Mouse (Mus musculus) retina, adult 2 months (tissue): ENCODE measurements at regions not wholly inside any gene's neighbourhood (a gene's known extent, or its start where the extent isn't known, plus 50 kb on each side); places are given as distances from the start of the nearest gene placed in this dataset.

Experiments
- DNase-seq: peaks from one replicate; pipeline ENCODE4 v3.0.0-alpha.2; 2012; ENCODE audit warnings: low read depth, low spot score

DNA sequence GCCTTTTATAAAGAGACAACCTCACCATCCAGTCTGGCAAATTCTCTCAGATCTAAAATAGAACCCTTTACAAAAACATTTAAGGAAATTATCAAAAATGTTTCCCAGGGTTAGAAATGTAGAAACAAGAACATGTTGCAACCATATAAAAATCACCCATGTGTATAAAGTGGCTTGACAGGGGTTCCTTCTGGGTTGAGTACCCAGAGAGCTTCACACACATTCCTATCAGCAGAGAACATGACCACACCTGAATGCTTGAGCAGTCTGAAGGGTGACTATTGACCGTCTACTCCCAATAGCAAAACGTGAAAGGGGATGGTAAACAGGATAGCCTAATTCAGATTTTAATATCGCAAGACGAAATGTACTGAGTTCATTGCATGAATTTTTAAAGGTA is 57.8 kb upstream of the Zfand5 start:
- DNase-seq: no peak

DNA sequence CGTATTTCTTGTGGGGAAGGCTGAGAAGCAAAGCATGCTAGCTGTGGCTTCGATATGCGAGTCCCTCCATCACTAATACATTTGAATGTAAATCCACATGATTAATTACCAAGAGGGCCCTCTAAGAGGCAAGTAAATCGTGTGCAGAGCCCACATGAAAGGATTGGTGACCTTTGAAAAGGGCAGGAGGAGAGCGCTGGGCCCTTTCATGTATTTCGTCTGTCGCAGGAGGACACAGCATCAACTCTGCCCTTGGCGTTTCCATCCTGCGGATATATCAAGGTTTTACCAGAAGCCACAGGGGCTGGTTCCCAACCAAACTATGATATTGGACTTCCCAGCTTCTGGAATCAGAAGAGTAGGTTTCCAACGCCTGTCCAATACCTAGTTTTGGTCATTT is 78.6 kb upstream of the Zfand5 start:
- no peak for DNase-seq

DNA sequence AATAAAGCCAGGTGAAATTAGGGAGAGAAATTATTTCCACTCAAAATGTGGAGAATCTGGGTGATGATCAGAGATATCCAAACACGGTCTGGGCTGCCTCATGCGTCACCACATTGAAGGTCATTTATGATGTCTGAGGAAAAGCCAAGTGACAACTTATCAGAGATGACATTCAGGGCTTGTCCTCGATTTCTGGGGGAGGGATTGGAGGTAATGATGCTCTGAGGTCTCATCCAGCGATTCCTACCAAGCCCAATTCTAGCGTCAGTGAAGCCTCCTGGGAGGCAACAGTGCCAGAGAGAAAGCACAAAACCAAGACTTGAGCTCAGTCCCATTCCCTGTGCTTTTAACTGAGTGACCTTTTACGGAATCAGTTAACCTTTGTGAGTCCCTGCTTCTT is 79.5 kb upstream of the Zfand5 start:
- DNase-seq: no peak

DNA sequence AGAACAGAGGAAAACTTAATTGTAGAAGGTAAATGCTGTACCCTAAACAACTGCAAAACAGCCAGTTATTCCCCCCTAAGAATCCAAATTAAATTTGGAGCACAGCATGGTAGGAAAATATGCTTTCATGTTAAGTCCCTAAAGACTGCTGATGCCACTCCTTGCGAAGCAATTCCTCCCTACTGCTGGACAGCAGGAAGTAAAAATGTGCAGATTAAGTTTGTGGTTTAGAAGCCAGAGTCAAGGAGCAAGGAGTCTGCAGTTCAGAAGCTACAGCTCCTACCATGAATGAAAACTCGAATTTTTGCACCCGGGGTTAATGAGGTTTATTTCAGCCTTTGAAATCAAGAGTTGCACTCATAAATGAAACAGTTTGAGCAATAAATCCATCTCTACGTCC is 82.9 kb upstream of the Zfand5 start:
- no peak for DNase-seq

DNA sequence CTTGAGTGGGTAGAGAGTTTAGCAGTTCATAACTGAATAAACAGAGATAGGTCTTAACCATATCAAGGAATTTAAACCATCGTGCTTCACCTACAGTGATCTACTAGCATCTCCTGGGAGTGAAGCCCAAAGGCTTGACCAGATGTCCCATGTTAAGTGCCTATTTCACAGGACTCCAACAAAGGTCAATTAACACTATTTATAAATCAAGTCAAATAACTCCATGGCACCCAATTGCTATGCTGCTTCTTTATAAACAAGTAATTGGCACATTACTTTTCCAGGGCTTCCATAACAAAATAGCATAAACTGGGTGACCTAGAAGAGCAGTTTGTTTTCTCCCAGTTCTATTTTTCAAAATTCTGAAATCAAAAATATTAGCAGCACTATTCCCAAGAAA is 85.4 kb upstream of the Zfand5 start:
- DNase-seq: no peak

DNA sequence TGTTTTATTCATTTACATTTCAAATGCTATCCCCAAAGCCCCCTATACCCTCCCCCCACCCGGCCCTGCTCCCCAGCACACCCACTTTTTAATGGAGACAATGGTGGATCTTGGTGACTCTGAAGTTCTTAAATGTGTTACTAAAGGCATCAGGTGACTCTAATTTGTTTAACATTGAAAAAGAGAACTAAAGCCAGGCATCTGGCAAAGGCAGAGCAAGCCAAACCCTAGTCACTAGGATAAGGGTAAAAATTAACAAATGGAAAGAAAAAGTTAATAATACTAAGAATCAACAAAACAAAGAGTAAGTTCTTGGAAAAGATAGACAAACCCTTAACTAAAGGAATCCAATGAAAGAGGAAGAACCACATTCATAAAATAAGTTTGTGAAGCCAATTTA is 86.1 kb upstream of the Zfand5 start:
- DNase-seq: no peak

DNA sequence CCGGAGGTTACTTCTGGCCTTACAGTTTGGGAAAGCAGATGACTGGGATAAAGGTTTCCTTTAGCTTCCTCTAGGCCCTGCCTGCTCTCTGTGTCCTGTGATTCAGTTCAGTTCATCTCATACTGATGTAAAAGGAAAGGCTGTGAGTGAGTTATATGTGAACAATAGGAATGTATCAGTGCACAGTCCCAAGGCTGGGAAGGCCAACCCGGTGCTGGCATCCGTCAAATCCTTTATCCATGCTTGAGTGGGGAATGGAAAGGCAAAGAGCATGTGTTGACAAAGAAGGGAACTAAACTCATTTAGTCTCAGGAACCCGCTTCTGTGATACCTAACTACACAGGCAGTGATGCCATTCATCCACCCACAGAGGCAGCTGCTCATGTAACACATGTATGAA is 89.0 kb upstream of the Zfand5 start:
- no peak for DNase-seq

DNA sequence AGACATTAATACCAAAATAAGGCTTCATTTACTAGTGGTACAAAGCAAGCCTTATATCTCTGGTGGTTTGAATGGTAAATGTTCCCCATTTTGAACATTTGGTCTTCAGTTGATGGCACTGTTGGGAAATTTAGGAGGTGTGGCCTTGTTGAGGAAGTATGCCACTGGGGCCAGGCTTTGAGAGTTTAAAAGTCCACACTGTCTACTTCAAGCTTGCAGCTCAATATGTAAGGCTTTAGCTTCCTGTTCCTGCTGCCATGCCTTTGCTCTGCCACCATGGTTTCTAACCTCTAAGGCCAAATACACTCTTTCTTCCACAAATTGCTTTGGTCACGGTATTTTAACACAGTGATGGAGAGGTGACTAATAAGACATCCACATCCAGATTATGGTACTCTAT is 92.2 kb upstream of the Zfand5 start:
- DNase-seq: no peak

DNA sequence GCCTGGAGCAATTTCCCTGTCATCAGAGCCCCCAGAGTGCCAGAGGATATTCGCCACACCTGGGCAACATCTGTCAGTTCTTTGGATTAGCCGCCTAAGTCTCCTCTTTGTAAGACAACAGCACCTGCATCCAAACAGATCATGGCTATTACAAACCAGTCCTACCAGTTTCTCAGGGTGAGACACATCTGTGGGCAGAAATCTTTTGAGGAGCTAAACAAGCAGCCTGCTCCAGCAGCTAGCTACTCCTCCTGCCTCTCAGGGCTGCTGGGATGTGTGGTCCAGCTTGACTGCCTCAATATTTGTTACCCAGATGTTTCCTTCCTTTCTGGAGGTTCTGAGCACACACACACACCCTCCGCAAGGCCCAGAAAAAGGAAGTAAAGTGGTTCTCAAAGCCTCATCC is 96.6 kb upstream of the Zfand5 start:
- no peak for DNase-seq

DNA sequence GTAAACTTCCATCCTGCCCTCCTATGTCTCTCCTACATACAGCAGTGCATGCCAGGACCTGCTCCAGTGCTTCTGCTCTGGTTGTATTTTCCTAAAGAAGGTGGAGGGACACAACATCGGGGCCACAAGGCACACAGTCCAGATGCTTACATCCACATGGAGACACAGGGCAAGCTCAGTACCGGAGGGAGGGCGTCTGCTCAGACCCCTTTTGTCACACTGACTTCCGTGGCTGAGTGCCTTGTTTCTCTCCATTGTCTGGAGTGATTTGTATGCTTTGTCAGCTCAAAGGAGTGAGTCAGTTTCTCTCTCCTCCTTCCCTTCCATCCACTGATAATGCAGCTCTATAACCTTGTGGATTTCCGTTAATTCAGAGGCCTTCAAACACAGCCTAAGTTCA is 97.4 kb upstream of the Zfand5 start:
- DNase-seq: no peak

DNA sequence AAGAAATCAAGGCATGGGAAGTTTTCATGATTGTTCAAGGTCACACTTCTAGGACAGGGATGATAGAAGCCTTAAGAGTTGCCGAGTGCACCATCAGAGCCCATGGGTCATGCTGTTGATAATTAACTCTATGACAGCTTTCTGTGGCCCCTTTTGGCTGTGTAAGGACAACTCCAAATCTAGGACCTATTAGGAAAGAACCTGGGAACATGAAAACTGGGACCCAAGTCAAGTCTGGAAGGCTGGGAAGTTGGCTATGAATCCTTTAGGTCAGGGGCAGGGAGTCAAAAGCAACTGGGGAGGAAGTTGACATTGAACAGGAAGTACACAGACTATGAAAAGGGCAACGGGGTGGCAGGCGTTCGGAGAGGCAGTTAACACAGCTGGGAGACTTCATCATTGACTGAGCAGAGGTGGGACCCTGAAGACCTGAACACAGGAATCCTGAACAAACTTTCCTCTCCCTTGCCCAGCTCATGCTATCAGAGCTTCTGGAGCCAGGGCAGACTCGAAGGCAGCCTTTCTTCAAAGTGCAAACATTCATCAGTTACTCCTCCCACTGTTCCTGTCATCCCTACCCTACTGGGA is 98.1 kb upstream of the Zfand5 start:
- DNase-seq: no peak

DNA sequence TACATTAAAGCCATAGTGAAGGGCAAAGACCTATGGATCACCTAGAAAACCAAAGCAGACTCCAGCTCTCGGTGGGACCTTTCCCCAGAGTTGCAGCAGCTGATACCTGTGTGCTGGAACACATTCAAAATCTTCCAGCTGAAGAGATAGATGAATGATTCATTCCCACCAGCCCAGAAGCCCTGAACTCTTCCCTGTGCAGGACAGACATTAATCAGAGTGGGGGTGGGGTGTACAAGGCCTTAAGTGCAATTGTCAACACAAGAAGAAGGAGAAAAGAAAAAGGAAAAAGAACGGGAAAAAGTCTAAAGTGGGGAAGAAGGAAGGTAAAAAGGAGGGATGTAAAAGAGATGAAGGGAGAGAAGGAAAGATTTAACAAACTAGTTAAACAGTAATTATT is 100.9 kb upstream of the Zfand5 start:
- no peak for DNase-seq

DNA sequence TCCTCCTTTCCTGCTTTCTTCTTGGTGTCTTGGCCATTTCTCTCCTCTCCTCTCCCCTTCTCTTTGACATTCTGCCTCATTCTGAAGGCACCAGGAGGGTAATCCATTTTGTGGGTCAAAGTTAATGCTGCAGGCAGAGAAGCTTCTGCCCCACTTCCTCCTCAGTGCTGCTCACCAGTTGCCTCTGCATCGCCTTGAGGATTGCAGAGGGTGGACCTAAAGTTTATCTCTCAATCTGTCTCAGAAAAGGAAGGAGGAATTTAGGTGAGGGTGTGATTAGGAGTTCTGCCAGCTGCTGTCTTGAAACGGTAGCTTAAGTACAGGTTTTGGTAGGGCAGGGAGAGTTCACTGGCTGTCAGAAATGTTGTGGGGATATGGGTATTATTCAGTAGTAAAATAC is 101.3 kb upstream of the Zfand5 start:
- DNase-seq: no peak

DNA sequence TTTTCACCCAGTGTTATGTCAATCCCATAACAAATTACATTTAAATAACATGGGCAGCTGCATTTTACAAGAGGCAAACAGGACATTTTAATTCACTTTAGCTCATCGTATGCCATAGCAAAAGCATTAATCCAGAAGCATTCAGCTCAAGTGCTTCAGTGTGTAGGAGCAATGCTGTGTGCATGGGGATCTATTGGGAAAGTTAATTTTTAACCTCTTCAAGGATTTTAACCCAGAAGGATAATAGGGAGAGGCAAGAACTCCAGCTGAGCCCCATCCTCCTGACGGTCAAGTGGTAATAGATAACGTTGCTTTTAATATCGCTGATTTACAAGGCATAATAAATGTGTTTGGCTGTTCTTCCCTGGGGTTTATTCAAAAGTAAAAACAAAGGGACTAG is 105.1 kb upstream of the Zfand5 start:
- no peak for DNase-seq

DNA sequence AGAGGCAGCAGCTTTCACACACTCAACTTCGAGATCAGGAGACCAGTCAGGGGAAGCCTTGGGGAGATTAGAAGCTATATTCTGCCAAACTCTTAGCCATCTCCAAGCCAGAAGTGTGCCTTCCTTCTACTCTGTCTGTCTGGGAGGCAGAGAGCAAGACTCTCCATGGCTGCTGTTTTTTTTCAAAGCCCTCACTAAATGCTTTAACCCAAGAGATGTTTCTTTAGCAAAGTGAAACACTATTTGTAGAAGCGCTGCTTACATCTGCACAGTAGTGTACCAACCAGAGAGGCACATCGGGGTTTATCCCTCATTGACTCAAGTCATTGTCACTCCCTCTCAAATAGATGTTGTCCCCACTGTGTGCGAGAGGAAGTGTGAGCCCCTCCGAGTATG is 105.6 kb upstream of the Zfand5 start:
- DNase-seq: no peak

DNA sequence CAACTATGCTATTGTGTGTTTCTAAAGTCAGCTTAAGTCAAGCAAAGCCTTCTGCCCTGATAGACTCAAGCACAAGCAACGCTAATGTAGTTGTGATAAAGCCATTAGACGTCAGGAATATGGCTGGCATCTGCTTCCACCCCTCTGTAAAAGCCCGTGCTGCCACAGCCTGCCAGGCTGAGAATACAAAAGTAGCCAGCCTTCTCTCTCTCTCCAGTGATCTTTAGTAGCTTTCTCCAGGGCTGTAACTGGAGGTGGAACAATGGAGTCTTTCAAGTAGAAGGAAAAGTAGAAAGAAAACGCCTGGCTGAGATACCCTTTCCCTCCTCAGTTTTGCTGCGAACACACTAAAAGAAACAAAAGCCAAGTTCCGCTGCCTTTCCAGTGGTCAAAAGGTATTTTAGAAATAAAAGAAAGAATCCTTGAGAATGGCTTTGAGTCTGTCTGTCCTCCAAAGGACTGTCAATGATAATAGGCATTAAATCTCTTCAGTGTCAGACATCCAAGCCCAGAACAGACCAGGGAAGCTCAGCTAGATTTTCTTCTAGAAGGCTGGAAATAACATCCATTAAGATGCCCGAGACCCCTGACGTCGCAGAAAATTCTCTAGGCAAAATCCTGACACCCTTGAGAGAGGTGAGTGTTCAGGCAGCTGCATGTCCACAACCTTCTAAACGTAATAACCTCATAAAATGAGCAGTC is 106.2 kb upstream of the Zfand5 start:
- DNase-seq: no peak

DNA sequence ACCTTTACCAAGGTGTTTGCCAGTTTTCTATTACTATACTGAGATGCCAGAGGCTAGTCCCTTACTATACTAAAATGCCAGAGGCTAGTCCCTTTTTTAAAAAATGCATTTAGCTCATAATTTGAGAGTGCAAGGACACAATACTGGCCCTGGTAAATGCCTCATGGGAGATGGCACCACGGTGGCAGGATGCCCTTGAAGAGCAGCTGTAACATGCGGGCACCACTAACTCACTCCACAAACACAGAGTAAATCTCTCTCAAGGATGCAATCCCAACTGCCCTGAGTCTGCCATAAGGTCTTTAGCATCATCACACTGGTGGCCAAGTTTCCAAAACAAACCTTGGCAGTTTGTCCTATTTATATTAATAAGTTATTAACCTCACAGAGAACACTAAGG is 108.1 kb upstream of the Zfand5 start:
- DNase-seq: no peak

DNA sequence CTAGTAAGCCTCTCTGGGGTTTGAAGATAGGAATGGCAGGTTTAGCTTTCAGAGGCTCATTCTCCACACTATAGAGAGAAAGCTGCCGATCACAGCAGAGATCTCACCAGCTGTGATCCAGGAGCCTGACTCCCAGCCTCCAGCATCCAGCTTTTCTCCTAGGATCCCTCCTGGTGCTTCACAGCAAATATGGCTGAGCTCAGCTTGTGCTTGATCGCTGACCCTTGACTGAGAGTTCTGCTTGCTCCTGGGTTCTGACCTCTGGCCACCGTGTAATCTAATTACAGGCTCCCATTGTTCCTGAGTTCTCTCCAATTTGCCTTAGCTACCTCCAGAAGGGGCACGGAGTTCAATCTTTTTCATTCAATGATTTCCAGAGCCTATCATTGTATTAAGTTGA is 111.1 kb upstream of the Zfand5 start:
- no peak for DNase-seq

DNA sequence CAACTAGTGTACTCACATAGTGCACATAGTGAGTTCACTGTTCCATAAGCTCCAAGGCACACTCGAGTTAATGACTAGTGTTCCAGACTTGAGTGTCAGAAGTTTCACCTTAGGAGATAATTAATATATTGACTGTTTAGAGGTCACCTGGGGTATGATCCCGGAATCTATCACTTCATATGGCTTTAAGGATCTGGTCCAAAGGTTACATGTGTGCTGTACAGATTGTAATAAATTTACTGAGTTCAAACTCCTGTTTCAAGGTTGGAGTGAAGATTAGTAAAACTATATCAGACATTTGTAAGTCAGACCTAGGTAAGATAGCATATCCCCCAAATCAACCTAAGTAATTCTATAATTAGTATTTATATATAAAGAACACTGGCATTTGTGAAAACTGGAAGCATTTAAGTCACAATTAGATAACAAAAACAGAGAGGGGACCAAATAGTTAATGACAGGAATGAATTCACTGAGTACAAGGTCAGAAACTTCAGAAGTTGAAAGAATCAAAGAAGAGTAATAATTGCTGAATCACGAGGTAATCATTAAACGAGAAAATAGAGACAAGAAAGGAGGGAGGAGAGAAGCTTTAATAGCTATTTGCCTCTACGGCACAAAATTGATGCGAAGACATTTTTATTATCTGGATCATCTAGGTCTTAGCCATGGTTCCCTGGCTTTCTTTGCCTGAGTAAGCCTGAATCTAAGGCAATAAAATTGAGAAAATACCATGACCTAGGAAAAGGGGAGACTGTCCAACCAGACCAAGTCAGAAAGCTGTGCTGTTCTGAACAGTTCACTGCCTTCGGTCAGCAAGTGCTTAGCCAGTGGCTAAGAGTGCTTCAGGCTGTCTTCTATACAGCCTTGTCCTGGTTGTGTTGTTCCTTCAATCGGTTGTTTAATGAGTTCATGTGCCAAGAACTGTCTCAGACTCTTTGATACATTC is 112.6 kb upstream of the Zfand5 start:
- no peak for DNase-seq

DNA sequence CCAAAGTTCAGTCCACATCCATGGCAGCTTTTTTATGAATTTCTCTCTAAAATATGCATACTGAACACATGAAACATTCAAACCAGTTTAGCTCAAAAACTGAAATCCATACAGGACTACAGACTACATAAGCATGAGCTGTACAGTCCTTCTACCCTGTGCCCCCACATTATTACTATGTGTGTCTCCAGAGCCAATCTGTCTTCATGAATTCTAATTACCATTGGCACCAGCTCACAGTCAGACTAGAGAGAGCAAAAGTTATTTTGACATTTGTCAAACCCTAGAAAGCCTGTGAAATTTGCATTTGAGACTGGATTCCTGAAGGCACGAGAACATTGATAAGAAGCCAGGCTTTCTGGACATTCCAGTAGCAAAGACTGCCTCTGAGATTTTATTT is 117.9 kb upstream of the Zfand5 start:
- DNase-seq: no peak

DNA sequence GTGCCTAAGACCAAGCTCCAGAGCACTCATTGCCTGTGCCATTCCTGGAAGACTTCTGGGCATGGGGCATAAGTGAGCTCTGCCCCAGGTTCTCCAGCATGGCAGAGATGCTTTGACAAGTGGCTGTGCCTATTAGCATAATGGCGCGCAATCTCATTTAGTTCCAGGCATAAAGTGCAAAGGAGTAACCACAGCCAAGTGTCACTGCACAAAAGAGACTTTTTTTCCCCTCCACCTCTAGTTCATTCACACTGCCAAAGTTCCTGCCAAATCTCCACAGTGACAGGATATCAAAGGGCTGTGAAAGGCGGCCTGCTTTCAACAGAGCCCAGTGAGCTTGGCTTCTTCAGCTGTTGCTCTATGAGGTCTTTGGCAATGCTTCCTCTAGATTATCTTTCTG is 120.1 kb upstream of the Zfand5 start:
- no peak for DNase-seq

DNA sequence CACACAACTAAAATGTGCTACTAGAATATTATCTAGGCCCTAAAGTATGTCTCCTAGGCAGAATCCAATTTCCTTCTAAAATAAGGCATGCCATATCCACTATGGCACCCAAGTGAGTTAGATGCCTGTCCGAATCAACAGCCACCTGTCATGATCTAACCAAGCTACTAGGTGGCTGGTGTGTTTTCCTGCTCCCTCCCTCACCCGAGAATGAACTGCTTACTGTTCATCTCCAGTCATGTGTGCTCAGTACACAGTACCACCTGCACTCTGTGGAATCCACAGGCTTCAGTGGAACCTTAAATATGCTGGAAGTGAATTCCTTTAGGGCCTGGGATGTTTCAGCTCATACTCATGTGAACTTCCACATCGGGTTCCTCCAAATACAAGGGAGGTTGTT is 121.2 kb upstream of the Zfand5 start:
- DNase-seq: no peak

DNA sequence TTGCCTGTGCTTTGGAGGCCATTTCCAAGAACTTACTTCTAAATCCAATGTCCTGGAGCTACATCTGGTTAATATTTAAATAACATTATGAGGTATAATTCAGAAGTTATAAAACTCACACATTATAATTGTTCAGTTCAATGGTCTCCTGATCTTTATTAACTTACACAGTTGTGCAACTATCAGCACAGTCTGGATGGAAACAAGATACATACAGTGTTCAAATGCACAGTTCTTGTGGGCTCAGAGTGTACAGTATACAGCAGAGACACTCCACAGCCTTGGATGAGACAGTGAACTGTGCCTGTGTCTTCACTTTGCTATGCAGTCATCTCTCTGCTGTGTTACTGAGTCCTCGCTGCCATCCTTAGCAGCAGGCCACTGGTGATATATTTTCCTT is 121.8 kb upstream of the Zfand5 start:
- no peak for DNase-seq
